Mouse (Mus musculus) G1E (cell line): Measurements from ENCODE around the gene Rdh13. TPM values are rescaled to one million over a fixed set of nuclear protein-coding genes. Genes with fewer than 3 reads are reported as not detected.

Experiments used
- ATAC-seq: 2 replicates; pipeline ENCODE4 v1.8.0; 2016; ENCODE audit warnings: mild to moderate bottlenecking; ENCODE audit not compliant: insufficient number of reproducible peaks, poor library complexity, low FRiP score, severe bottlenecking; ENCODE audit errors: extremely low read depth
- DNase-seq: peaks from one replicate; pipeline ENCODE4 v3.0.0; 2012; ENCODE audit warnings: low spot score
- H3K27me3 ChIP-seq: 2 replicates; pipeline ENCODE4 v1.6.1; 2012; ENCODE audit warnings: mild to moderate bottlenecking, low read length, inconsistent platforms; ENCODE audit not compliant: insufficient read depth
- H3K36me3 ChIP-seq: replicated peaks from 2 replicates; pipeline ENCODE3; 2012; ENCODE audit warnings: mild to moderate bottlenecking, inconsistent platforms
- H3K4me1 ChIP-seq: 2 replicates; pipeline ENCODE4 v1.6.1; 2012; ENCODE audit warnings: low read depth, low read length, inconsistent platforms, mixed read lengths; ENCODE audit not compliant: insufficient read depth
- H3K4me3 ChIP-seq: 2 replicates; pipeline ENCODE4 v1.5.1; 2012; ENCODE audit warnings: low read depth, mild to moderate bottlenecking, inconsistent platforms, low read length, moderate library complexity, mixed read lengths
- H3K9me3 ChIP-seq: replicated peaks from 2 replicates; pipeline ENCODE4 v1.6.1; 2012; ENCODE audit warnings: inconsistent platforms
- CTCF ChIP-seq: IDR thresholded peaks from 2 replicates; pipeline ENCODE4 v1.5.1; 2012; ENCODE audit warnings: low read depth, low read length, inconsistent platforms, mixed read lengths
- GATA1 ChIP-seq: IDR thresholded peaks from 2 replicates; pipeline ENCODE4 v1.6.1; 2012; ENCODE audit warnings: borderline replicate concordance, low read length, inconsistent platforms, mixed read lengths
- GATA2 ChIP-seq: IDR thresholded peaks from 2 replicates; pipeline ENCODE4 v1.6.1; 2012; ENCODE audit warnings: low read depth, low read length, inconsistent platforms, borderline replicate concordance
- POLR2AphosphoS5 ChIP-seq: IDR thresholded peaks from 2 replicates; pipeline ENCODE4 v1.6.1; 2012; ENCODE audit warnings: low read depth, low read length, inconsistent platforms; ENCODE audit not compliant: insufficient replicate concordance
- TAL1 ChIP-seq: conservative IDR thresholded peaks from 2 replicates; pipeline ENCODE4 v1.6.1; 2012; ENCODE audit warnings: low read depth, low read length, inconsistent platforms, mixed read lengths
- polyA plus RNA-seq: library from polyadenylated mRNA; stranded (reverse); fragments of >175 nt; gene quantifications from 2 replicates; pipeline ENCODE4 v1.2.3, GENCODE M21; 2012
- total RNA-seq, 2 experiments: library from RNA; stranded (forward) in 1 of 2; stranded (reverse) in 1 of 2; fragments of 200-1000 nt in 1 of 2; fragments of >200 nt in 1 of 2; fragmentation: Nextera tagmentation in 1 of 2; gene quantifications; 2 replicates each; pipeline ENCODE4 v1.2.3; 2014 to 2017

Rdh13 gene
- total and polyA plus RNA-seq, 3 experiments = 5.4 to 14.3 (median 12.3) TPM

- DNase-seq = no peak
- H3K4me3 ChIP-seq = peak overlapping the region; percentile 10; the same call in 1 of the 2 replicates
- ATAC-seq = no peak; the same call in 1 of the 2 replicates
Measured at GRCm38 (mm10) chr7:4478021-4478795, 32.8 kb upstream of the Rdh13 start.

GRCm38 (mm10) chr7:4473940-4474339 is 28.5 kb upstream of the Rdh13 start:
- Histone ChIP-seq H3K4me3 (no peak overlapping the region), H3K27me3 (peaks cover 34% of the 10 kb centered on the region), H3K4me1 (peaks cover 12% of the 10 kb centered on the region), H3K36me3 (no peaks in the 10 kb centered on the region), H3K9me3 (no peaks in the 10 kb centered on the region)
- DNase-seq (no peak), ATAC-seq (no peak)
- TF ChIP-seq CTCF (no peak), GATA2 (no peak), TAL1 (no peak), GATA1 (no peak), POLR2AphosphoS5 (no peak)

More at GRCm38 (mm10) chr7:4478021-4478795, 32.8 kb upstream of the Rdh13 start:
- H3K4me1 ChIP-seq = peaks cover 13% of the 10 kb centered on the region
- no peaks in the 10 kb centered on the region for H3K9me3 ChIP-seq
- peaks cover 25% of the 10 kb centered on the region for H3K27me3 ChIP-seq
- TF ChIP-seq TAL1 (no peak), POLR2AphosphoS5 (no peak), GATA2 (no peak), GATA1 (no peak), CTCF (no peak)
- peaks cover 36% of the 10 kb centered on the region for H3K36me3 ChIP-seq

DNA sequence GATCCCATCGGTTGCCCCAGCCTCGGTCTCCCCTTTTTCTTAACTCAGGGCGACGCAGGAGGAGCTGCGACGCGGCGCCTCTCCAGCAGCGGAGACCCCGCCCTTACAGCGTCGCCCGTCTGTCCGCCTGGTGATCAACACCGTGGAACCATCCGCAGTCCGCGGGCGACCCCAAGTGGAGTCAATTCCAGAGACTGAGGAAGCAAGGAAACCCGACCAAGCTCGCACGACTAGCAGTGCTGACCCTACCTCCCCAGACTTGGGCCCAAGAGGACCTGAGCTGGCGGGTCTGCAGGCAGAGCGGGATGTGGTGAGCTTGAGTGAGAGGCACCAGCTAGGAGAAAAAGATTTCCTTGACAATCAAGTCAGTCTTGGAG is 25.7 kb upstream of the Rdh13 start:
- ATAC-seq = no peak
- Histone ChIP-seq H3K4me1 (no peaks in the 10 kb centered on the region), H3K9me3 (no peaks in the 10 kb centered on the region), H3K27me3 (peaks cover 24% of the 10 kb centered on the region), H3K36me3 (no peaks in the 10 kb centered on the region), H3K4me3 (no peak overlapping the region)
- no peak for TF ChIP-seq TAL1
- no peak for TF ChIP-seq GATA1
- no peak for TF ChIP-seq GATA2
- TF ChIP-seq POLR2AphosphoS5 = no peak
- no peak for TF ChIP-seq CTCF
- DNase-seq = no peak

GRCm38 (mm10) chr7:4470275-4471178 is 25.1 kb upstream of the Rdh13 start:
- DNase-seq = no peak
- H3K4me1 ChIP-seq = no peaks in the 10 kb centered on the region
- H3K4me3 ChIP-seq = no peak overlapping the region
- ATAC-seq = no peak
- no peaks in the 10 kb centered on the region for H3K36me3 ChIP-seq
- no peaks in the 10 kb centered on the region for H3K9me3 ChIP-seq
- peaks cover 24% of the 10 kb centered on the region for H3K27me3 ChIP-seq
- no peak for TF ChIP-seq GATA1
- TF ChIP-seq TAL1 = no peak
- TF ChIP-seq CTCF = no peak
- no peak for TF ChIP-seq GATA2
- no peak for TF ChIP-seq POLR2AphosphoS5

DNA sequence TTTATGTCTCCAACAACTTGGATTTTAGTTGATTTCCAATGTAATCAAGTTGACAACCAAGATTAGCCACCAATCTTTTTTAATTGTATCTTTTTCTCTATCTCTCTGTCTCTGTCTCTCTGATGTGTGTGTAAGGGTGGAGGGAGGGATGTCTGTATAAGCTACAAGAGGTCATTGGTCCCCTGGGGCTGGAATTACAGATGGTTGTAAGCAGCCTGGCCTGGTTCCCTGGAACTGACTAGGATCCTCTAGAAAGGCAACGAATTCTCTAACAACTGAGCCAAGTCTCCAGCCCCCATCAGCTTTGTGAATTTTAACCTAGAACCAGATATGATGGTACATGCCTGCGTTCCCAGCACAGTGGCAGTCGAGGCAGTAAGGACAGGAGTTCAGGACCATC is 22.4 kb upstream of the Rdh13 start:
- H3K9me3 ChIP-seq = no peaks in the 10 kb centered on the region
- TF ChIP-seq TAL1 = no peak
- TF ChIP-seq GATA2 = no peak
- TF ChIP-seq POLR2AphosphoS5 = no peak
- TF ChIP-seq GATA1 = no peak
- no peak for TF ChIP-seq CTCF
- H3K27me3 ChIP-seq = peaks cover 31% of the 10 kb centered on the region
- DNase-seq = no peak
- H3K36me3 ChIP-seq = no peaks in the 10 kb centered on the region
- no peak for ATAC-seq
- H3K4me3 ChIP-seq = no peak overlapping the region
- peaks cover 5% of the 10 kb centered on the region for H3K4me1 ChIP-seq

- no peak for ATAC-seq
Measured at GRCm38 (mm10) chr7:4464194-4464824, 18.9 kb upstream of the Rdh13 start.

More at GRCm38 (mm10) chr7:4464194-4464824, 18.9 kb upstream of the Rdh13 start:
- H3K4me1 ChIP-seq = peaks cover 5% of the 10 kb centered on the region
- H3K36me3 ChIP-seq = no peaks in the 10 kb centered on the region
- H3K4me3 ChIP-seq = no peak overlapping the region
- no peaks in the 10 kb centered on the region for H3K9me3 ChIP-seq
- peaks cover 21% of the 10 kb centered on the region for H3K27me3 ChIP-seq
- DNase-seq = no peak
- TF ChIP-seq TAL1 (no peak), POLR2AphosphoS5 (no peak), CTCF (no peak)
